Mouse (Mus musculus) olfactory bulb, adult 2 months (tissue): ENCODE results near the gene Ppp1r14b.

Experiments used
- CTCF ChIP-seq: fragments of 200-500 bp; IDR thresholded peaks from 2 replicates; pipeline ENCODE4 v1.5.1; 2012; ENCODE audit warnings: low read depth, mild to moderate bottlenecking, low read length, moderate library complexity; ENCODE audit not compliant: insufficient read depth
- POLR2A ChIP-seq: fragments of 200-500 bp; IDR thresholded peaks from 2 replicates; pipeline ENCODE4 v1.6.1; 2012; ENCODE audit warnings: mild to moderate bottlenecking, low read depth, low read length, moderate library complexity; ENCODE audit not compliant: insufficient read depth

DNA sequence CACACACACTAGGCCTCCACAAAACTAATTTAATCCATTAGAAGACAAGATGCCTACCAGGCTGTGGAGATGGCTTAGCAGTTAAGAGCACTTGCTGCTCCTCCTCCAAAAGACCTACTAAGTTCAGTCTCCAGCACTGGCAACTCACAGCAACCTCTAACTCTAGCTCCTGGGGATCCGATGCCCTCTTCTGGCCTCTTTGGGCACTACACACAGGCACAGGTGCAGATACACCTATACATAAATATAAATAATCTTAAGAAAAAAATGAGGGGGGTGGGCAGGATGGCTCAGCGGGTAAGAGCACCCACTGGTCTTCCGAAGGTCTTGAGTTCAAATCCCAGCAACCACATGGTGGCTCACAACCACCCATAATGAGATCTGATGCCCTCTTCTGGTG is 38.5 kb upstream of the Ppp1r14b start:
- TF ChIP-seq POLR2A, result no peak
- no peak for TF ChIP-seq CTCF
